Mouse (Mus musculus): ENCODE results near the gene Ldb2.

The Ldb2 gene

DNA sequence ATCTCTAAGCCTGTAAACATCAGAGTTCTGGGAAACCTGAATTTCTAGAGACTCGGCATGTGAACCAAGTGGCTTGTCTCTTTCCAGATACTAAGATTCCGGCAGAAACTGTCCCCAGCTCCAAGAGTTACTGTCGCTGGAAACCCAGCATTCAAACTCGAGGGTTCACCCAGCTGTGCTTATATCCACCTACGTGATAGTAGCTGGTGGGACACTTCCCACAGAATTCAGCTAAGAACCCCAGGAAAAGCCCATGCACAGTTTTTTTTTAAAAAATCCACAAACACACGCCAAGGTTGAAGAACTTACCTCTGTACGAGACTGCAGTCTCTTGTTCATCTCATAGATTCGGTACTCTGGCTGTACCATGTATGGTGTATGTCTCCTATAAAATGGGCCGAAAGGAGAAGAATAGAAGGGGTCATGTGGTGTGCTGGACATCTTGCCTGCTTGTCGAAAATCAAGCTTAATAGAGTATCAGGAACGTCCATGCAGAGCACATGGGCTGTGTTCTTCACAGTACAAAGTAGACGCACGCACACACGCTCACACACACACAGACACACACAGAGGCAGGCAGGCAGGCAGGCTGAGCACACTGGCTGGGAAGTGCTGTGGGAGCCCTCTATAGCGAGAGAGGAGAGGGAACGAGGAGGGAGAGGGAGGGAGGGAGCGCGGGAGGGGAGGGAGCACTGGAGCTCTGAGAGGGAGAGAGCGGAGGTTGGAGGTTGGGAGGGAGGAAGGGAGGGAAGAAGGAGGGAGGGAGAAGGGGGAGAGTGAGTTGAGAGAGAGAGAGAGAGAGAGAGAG, at the start of gene Ldb2:
TSS of gene Ldb2 (minus strand) at position 628 of the 808 bp plus-strand sequence.
- peak; percentile 33 to 74 for DNase-seq (ENCODE audit: inconsistent age in 2 of 2, low spot score in 1 of 2)

DNA sequence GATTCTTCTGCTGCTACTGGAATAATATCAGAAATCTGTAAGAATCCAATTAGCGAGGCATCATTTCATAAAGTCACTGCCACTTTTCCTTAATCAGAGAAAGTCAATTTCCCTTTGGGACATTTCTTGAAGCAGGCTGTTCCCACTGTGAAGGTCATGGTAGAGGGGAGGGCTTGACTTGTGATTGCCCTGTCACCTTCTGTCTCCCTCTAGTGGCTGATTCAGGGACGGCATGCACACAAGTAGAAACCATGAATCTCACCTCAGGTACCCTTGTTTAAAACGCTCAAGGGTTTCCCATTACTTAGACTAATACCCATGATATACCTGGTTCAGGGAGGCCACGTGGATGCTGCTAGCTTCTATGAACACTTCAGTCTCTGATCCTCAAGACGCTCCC, 31.8 kb upstream of the Ldb2 start:
- peak; percentile 34 to 83 for DNase-seq (ENCODE audit: inconsistent age in 2 of 2, low spot score in 1 of 2)

DNA sequence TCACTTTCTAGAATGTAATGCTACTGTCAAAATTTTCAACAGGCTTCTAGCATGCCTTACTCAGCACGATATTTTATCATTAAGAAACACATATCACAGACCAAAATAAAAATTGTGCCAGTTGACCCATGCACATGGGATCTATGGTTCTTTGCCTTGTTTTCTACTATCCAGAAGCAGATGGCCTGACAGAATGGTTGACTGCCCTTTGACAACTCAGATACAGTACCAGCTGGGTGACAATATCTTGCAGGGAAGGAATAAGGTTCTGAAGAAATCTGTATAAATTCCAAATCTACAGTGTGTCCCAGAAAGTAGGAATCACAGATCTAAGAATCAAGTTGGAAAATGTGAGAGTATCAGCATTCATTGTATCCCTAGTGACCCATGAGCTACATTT, 16.0 kb upstream of the Ldb2 start:
- DNase-seq (ENCODE audit: inconsistent age in 2 of 2, low spot score in 1 of 2) = no peak

DNA sequence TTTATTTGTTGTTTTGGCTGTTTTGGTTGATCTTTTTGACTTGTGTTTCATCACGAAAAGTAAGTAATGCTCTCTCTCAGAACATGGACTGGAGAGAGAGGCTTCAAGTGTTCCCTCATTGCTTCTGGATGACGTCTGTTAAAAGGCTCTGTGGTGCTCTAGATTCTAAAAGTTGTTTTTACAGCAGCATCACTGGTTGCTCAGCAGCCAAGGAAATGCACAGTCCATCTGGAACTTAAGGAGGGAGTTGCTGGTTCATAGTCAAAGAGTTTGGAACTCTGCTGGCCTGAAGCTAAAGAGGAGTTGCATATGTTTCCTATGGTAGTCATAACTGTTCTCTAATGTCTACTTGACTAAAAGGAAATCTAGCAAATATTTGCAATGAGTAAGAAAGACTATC, 6.5 kb upstream of the Ldb2 start:
- DNase-seq (ENCODE audit: inconsistent age in 2 of 2, low spot score in 1 of 2) = no peak

DNA sequence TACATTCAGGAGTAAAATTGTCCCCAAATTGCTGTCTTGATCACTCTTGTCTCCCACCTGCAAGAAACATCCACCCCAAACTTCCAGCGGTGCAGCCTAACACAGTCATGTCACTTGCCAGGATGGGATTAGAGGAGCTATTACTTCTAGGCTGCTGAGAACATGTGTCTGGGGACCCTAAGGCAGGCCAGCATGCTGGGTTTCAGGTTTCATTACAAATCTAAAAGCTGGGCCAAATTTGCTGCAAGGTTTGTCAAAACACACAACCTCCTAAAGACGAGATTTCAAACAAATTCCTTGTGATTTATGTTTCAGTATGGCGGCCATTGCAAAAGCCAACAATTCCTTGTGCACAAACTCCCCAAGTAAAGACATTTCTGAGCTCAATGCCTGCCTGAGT, 1.6 kb upstream of the Ldb2 start:
- DNase-seq (ENCODE audit: inconsistent age in 2 of 2, low spot score in 1 of 2) = no peak

DNA sequence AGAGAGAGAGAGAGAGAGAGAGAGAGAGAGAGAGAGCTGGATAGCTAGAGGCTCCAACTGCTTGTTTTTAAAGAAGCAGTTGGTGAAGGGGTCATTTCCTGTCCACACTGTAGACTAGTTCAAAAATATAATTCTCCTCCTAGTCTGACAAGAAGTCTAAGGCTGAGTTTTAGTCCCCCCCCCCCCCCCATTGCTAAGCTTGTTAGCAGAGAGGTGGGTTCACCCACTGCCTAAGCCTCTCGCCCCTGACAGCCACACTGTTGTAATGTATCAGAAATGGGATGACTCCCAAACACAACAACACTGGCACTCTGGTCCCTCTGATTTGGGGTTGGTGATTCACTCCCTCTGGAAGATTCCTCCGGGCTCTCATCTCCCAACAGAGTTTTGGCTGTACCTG, 381 bp upstream of the Ldb2 start:
- DNase-seq (ENCODE audit: inconsistent age in 2 of 2, low spot score in 1 of 2) = no peak

DNA sequence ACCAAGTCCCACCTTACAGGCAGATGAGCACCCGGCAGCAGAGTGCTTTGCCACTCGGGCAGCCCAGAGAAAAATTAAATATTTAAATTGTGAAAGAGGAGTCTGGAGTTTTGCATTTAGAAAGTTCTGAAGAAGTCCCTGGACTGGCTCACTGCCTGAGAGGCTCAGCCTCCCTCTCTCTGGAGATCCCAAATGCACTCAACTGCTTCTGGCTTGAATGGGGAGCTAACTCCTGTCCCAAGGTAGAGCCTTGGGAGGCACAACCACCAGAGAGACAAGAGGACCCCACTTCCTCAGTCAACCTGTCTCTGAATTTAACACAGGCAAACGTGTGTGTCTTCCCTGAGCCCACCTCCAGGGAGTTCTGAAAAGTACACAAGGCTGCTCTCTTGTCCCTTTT, 987 bp downstream of the Ldb2 start:
- DNase-seq (ENCODE audit: inconsistent age in 2 of 2, low spot score in 1 of 2) = peak in 1 of 2 experiments; percentile 48

DNA sequence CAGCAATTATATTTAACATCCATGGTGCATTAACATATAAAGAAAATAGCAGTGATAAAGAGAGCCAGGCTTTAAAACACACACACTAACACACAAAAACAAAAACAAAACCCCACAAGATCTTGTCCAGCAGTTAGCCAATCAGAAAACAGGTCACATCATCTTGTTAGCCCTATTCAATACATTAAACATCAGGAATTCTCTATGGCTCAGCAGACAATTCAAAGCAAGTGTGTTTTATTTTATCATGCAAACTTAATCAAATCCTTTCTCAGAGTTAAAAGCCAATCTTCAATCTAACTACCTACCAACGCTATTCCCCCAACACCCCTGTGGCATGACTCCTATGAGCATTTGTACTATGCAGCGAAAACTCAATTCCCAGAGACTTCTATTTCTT, 1.4 kb downstream of the Ldb2 start:
- no peak for DNase-seq (ENCODE audit: inconsistent age in 2 of 2, low spot score in 1 of 2)

DNA sequence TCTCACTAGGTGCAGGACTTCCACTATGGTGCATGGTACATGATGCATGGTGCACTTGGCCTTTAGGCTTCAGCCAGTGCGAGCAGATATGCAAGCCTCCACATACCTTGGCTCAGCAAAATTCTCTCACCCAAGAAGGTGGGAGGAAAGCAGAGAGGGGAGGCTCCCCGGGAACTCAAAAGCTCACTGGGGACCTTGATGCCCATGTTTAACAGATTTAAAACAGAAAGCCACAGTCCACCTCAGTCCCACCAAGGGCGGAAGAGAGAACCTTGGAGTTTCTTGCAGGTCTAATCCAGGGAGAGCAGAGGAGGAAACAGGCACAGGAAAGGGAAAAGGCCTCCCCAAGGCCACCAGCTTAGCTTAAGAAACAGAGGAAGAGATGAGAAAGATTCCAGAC, 14.9 kb downstream of the Ldb2 start:
- DNase-seq (ENCODE audit: inconsistent age in 2 of 2, low spot score in 1 of 2) = no peak

DNA sequence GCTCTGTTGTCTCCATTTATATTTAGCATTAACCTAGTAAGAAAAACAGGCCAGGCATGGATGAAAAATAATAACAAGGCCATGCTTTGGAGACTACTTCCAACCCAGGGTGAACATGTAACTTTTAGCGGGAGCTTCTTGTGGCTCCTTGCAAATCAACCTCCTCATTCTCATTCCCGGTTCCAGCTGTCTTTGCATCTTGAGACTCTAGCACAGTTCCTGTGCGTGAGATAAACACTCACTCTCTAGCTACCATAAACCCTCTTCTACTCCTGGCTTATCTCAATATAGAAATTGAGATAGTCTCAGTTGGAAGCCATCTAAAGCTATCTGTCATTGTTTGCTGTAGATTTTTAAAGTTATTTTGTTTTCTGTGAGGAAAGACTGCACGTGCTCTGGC, 20.1 kb downstream of the Ldb2 start:
- no peak for DNase-seq (ENCODE audit: inconsistent age in 2 of 2, low spot score in 1 of 2)

DNA sequence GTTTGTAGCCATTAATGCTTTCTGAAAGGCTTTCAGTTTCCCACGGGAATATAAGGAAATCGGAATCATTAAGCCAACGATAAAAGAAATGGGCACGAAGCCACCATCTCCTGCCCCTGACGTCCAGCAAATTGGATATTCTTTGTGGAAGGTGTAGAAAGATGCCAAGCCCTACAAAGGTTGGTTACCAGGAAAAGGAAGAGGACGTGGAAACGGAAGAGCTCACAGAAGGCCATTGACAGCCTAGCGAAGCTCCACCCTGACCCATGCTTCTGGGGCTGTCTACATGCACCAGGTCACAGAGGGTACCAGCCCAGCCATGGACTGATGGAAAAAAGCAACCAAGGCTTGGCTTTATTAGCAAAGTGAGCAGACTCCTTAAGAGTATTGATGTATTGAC, 31.0 kb downstream of the Ldb2 start:
- peak; percentile 17 to 45 for DNase-seq (ENCODE audit: inconsistent age in 2 of 2, low spot score in 1 of 2)

DNA sequence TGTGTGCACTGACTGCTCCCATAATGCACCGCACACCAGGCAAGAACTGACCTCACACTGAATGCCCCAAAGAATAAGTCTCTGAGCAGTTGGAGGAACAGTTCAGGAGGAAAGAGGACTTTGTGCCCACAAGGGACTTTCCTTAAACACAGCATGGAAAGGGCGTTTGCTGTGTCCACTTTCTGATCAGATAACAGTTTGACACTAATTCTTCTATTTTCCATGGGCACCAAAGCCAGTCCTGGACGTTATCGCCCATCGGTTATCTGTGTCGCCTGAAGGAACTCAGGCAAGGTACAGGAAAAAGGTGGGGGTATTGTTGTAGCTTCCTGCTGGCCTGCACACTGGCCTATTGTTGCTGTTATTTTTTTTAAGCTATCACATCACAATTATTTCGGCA, 34.6 kb downstream of the Ldb2 start:
- peak; percentile 29 to 56 for DNase-seq (ENCODE audit: inconsistent age in 2 of 2, low spot score in 1 of 2)

DNA sequence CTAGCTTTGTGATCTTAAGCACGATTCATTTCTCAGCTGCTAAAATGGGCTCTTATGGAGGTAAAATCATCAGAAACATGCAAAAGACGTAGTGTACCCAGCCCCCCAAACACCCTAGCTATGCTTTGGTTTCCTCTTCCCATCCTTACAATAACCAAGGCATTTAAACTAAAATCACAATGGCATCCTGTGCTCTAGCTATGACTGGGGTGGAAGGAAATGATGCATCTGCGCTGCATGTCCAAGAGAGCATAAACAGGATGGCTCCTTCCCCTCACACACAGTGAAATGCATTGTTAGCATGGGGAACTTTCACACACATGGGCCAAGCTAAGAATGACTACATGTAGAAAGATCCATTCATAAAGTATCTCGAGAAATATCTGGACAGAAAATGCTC, 40.3 kb downstream of the Ldb2 start:
- no peak for DNase-seq (ENCODE audit: inconsistent age in 2 of 2, low spot score in 1 of 2)

DNA sequence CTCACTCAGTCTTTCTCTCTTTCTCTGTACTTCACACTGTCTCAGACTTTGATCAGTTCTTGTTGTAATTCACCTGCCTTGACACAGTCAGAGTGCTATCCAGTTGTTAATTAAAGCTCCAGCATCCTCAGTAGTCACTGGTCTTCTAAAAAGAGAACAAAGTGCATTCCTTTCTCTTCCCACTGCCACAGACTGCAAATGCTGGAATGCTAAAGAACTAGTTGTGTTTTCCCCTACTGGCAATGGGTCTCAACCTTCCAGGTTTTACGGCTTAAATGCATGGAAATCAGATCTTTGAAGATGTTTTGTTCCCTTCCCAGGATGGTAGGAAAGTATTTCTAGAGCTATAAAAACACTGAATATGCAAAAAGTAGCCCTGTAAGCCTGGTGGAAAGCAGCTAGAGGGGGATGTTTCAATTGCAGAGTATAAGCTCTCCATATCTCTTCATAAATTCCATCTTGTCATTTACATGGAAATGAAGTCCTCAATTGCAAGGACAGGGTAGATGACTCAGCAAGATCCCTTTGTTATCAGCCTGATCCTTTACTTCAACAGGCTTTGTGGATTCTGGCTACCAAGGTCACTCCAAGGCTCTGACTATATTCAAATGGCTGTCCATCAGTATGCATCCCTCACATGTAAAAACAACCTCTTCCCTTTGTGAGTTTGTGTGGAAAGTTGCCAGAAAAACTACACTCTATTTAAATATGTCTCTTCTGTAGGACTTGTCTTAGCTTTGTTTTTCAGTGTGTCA, 45.1 kb downstream of the Ldb2 start:
- DNase-seq (ENCODE audit: inconsistent age in 2 of 2, low spot score in 1 of 2) = peak in 1 of 2 experiments; percentile 70

DNA sequence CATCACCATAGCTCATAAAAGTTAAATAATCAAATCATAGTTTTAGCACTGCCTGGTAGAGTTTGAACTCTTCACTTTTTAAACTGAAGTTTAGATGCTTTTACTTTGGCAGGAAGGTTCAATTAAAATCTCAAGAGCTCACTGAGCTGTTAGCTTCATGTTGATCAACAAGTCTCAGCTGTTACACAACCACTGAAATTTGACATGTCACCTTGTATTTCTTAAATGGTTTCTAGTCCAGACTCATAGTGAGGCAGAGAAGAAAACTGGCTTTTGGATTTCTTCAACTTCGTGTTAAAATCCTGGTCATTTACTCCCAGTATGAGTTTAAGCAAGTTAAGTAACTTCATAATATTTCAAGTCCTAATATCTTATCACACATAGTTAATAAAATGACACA, 53.8 kb downstream of the Ldb2 start:
- DNase-seq (ENCODE audit: inconsistent age in 2 of 2, low spot score in 1 of 2) = no peak

DNA sequence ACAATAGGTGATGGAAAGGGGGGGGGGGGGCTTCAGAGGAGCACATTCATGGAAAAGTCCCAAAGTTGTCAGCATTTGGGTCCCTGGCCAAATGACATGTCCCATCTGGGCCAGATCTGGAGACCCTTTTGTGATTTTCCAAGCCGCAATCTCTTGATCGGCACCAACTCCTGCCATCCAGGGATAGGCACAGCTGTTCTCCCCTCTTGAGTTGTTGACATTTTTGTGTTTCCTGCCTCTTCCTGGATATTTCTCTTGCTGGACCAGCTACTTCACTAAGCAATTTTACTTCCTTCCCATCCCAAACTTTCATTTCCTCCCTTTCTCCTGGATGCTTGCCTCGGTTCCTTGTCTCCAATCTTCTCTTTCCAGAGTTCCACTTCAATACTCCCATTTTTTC, 63.1 kb downstream of the Ldb2 start:
- no peak for DNase-seq (ENCODE audit: inconsistent age in 2 of 2, low spot score in 1 of 2)

DNA sequence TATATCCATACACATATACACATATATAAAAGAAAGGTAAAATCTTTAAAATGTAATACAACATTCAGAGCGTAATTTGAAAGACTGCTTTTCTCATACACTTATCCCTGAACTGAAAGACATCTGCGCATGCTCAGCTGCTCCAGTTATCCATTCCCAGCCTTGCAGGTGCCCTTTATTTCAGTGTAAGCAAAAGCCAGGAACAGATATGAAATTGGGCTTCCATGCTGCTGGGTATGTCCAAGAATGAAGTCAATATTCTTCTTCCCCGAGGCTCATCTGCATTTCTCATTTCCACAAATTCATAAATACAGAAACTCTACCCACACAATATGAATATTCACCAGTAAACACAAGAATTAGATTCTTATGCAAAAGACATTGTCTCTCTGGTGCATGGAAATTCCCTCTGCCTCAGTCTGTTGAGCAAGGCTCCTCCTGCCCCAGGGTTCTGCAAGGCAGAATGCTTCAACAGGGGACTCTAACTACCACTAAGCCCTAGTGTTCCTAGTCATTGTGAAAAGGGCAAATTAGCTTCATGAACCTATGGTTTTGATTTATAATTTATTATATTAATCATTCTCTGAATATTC, 65.3 kb downstream of the Ldb2 start:
- no peak for DNase-seq (ENCODE audit: inconsistent age in 2 of 2, low spot score in 1 of 2)

DNA sequence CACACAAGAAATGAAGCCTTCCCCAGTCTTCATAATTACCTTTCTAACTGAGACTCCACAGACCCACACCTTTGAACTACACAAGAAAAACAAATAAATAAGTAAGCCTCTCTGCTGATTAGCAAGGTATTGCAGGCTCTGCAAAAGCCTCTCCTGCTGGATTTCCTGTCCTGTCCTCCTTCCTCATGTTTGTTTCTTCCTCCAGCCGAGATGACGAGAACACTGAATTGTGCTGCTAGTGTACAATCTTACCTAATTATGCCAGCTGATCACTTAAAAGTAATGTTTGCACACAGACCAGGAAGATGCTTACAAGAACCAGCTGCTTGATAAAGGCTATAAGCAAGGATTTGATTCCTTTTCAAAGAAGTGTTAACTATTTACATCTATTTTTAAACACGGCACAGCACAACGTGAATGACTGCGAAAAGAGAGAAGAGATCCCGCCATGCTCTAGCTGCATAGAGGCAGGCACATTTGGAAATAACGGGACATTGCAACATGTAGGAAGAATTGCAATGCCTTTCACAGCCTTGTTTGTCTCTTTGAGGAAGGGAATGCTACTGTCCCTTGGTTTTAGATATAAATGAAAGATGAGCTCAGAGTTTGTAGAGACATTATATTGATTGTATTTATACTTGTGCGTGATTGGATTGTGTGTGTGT, 69.7 kb downstream of the Ldb2 start:
- DNase-seq (ENCODE audit: inconsistent age in 2 of 2, low spot score in 1 of 2) = no peak

DNA sequence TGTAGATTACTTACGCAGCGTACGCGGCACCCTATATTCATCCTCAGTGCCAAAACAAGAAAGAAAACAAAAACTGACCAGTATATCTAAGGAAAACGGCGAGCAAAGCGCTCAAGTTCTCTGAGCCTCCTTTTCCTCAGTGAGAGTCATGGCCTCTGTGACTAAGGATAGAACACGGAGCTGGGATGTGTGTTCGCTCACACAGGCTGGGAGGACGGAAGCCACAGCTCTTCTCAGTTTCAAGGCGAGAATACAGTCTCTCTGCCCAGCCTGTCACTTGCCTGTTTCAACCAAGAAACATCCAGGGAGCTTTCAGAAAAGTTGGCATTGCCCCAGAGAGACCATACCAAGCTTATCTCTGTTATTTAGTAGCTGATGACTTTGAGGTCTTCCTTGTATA, 71.5 kb downstream of the Ldb2 start:
- no peak for DNase-seq (ENCODE audit: inconsistent age in 2 of 2, low spot score in 1 of 2)

DNA sequence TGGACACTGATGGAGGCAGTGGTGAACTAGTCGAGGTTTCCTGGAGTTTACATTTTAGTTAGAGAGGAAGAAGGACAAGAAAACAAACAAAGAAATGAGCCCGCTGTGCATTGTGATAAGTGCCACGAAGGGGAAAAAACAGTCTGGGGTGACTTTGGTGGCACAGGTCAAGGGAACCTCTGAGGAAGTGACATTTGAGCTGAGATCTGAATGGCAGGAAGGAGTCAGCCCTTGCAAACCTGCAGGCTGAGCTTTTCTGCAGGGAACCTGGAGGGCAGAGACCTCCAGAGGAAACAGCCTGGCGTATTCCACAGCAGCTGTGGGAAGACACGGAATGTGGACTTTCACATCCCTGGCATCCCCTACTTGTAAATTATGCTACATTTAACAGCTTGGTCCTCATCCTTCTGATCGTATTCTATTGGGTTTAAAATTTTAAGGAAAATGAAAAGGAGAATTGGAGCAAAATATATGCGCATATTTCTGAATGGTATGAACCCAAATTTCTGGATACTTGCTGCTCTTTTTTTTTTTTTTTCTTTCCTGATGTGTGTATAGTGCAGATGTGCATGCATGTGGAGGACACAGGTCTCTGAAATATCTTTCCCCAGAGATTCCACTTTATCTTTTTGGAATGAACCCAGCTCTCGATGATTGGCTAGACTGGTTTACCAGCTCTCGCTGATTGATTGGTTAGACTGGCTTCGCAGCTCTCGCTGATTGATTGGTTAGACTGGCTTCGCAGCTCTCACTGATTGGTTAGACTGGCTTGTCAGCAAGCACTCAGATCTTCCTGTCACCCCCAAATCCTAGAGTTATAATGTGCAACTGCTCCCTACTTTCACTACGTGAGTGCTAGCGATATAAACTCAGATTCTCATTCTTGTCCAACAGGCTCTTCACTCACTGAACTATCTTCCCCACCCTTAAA, 72.7 kb downstream of the Ldb2 start:
- DNase-seq (ENCODE audit: inconsistent age in 2 of 2, low spot score in 1 of 2) = peak; percentile 13 to 45

DNA sequence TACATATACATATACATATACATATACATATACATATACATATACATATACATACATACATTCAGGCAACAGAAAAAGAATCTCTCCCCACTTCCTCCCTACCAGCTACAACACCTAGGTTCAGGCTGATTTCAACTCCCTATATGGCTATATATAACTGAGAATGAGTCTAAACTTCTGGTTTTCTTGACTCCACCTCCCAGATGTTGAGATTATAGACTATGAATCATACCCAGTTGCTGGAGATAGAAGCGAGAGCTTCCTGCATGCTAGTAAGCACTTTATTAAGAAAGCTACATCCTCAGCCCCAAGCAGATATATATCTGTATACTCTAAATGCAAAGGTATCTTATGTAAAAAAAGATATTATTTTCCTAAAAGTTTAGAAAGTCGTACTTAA, 74.0 kb downstream of the Ldb2 start:
- DNase-seq (ENCODE audit: inconsistent age in 2 of 2, low spot score in 1 of 2) = no peak
